Mouse (Mus musculus): ENCODE measurements around the gene Trnt1.

Trnt1 gene

GRCm38 (mm10) chr6:106768640-106769289 is at the start of gene Trnt1:
Gene Trnt1, plus strand, starts transcription at chr6:106769120.
- DNase-seq = peak; percentile 96

GRCm38 (mm10) chr6:106725642-106726041 is 43.3 kb upstream of the Trnt1 start:
- no peak for DNase-seq

- DNase-seq = no peak
These were observed 42.8 kb upstream of the Trnt1 start for GRCm38 (mm10) chr6:106726078-106726477.

GRCm38 (mm10) chr6:106727703-106728102 is 41.2 kb upstream of the Trnt1 start:
- DNase-seq = no peak

GRCm38 (mm10) chr6:106729682-106730314 is 39.1 kb upstream of the Trnt1 start:
- no peak for DNase-seq

GRCm38 (mm10) chr6:106732563-106732962 is 36.4 kb upstream of the Trnt1 start:
- no peak for DNase-seq

- DNase-seq = no peak
These were observed 30.7 kb upstream of the Trnt1 start for GRCm38 (mm10) chr6:106738229-106738628.

- no peak for DNase-seq
These were observed 28.6 kb upstream of the Trnt1 start for GRCm38 (mm10) chr6:106740244-106740825.

- no peak for DNase-seq
These were observed 25.2 kb upstream of the Trnt1 start for GRCm38 (mm10) chr6:106743556-106744233.

GRCm38 (mm10) chr6:106745673-106746394 is 23.1 kb upstream of the Trnt1 start:
- no peak for DNase-seq

GRCm38 (mm10) chr6:106747251-106747650 is 21.7 kb upstream of the Trnt1 start:
- DNase-seq = no peak

- DNase-seq = no peak
These were observed 21.1 kb upstream of the Trnt1 start for GRCm38 (mm10) chr6:106747804-106748203.

- no peak for DNase-seq
These were observed 20.0 kb upstream of the Trnt1 start, which contains the start of gene Il5ra for GRCm38 (mm10) chr6:106748887-106749388. Gene Il5ra, minus strand, starts transcription at chr6:106749037.

- no peak for DNase-seq
These were observed 18.6 kb upstream of the Trnt1 start for GRCm38 (mm10) chr6:106750291-106750690.

GRCm38 (mm10) chr6:106758299-106758698 is 10.6 kb upstream of the Trnt1 start:
- DNase-seq = no peak

GRCm38 (mm10) chr6:106760473-106761218 is 8.3 kb upstream of the Trnt1 start:
- no peak for DNase-seq

GRCm38 (mm10) chr6:106761486-106761885 is 7.4 kb upstream of the Trnt1 start:
- no peak for DNase-seq

- DNase-seq = no peak
These were observed 3.0 kb upstream of the Trnt1 start for GRCm38 (mm10) chr6:106765892-106766291.

GRCm38 (mm10) chr6:106766774-106767173 is 2.1 kb upstream of the Trnt1 start:
- no peak for DNase-seq

- no peak for DNase-seq
These were observed 458 bp downstream of the Trnt1 start for GRCm38 (mm10) chr6:106769290-106769866.

- DNase-seq = no peak
These were observed 1.1 kb downstream of the Trnt1 start for GRCm38 (mm10) chr6:106770046-106770445.

GRCm38 (mm10) chr6:106787138-106787537 is 18.2 kb downstream of the Trnt1 start:
- DNase-seq = no peak
